Mouse (Mus musculus) central nervous system, embryonic 18 days (tissue): ENCODE results near the gene Hoxa9. TPM values are rescaled to one million over a fixed set of nuclear protein-coding genes. Genes with fewer than 3 reads are reported as not detected.

Source experiments
- polyA plus RNA-seq: library from polyadenylated mRNA; depleted of rRNA; stranded (reverse); fragments of >200 nt; gene quantifications from 2 replicates; pipeline ENCODE4 v1.2.3, GENCODE M21; 2012; rRNA removed

The Hoxa9 gene
- 0.08 TPM in 1 of 2 replicates, not detected in the other for polyA plus RNA-seq

DNA sequence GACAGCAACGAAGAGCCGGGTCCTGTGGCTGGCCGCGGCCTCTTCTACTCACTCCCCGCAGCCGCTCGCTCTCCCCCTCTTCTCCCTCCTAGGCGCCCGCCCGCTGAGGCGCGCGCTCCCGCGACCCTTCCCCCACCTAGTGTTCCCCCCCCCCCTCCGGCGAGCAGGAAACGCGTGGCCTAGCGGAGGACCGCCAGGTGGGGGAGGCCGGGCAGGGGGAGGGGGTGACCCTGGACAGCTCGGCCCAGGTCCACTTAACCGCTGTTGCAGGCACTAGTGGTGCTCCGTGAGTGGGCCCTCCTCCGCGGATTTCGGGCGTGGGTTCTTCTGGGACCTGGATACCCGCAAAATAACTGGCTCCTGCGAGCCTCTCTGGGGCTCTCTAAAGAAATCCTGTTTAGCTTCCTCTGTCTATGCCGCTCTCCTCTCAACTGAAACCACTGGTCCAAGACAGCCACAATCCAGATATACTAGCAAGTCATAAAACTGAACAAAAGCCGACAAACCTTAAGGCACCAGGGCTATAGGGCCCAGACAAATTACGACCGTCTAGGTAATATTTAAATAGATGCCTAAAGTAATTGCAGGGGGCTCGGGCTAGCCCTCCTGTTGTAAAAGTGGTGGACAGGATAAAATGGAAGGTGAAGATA, at the start of gene Hoxa9:
TSS of gene Hoxa9 (minus strand) at position 574 of the 650 bp plus-strand sequence.

DNA sequence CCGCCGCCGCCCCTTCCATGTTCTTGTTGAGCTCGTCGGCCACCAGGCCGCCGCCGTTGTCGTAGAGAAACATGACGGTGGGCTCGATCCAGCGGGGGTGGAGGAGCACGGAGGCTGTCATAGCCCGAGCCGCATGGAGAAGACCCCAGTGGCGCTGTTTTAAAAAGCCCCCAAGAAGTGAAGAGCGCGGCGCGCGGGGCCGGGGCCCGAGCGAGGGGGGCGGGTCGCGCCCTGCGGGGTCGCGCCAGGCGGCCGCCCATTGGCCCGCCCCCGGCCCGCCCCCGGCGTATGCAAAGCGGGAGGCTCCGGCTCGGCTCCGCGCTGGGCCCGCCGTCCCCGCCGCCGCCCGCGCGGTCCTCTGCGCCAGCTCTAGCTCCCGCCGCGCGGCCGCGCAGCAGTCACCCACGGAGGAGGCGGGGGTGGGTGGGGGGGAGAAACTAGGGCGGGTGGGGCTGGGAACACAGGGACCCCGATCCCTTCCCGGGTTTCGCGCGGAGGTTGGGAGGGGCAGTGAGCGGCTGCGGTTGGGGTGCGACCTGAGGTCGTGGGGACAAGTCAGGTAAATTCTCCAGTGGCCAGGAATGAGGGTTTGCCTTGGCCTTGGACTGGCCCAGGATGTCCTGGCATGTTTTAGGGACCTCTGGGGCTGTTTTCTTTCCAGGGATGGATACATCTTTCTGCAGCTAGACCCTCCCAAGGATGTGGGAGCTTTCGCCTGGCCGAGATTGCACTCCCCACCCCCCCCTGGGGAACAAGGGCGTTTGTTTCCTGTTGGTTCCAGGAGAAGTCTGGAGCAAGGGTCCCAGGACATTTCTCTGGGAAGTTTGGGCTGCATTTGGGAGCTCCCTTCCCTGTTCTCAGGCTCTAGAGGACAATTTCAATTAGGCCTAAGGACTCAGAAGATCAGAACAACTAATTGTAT, 30.0 kb upstream of the Hoxa9 start, which contains the start of gene Hoxa13:
TSS of gene Hoxa13 (minus strand) at position 227 of the 922 bp plus-strand sequence.

DNA sequence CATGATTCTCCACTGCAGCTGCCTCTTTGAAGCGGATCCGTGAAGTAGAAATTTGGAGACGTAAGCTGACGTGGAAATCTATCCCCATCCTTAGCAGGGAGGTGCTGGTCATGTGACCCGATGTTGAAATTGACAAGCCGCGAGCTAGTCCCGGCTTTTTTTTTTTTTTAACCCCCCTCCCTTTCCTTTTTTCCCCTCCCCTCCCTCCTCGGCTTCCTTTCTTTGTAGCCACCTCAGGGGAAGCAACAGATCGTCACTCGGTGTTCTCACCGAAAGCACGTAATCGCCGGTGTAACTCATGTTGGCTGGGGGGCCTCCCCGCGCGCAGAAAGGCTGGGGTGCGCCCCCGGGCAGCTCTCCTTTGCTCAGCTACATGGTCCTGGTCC, 14.9 kb upstream of the Hoxa9 start, which contains the start of gene Hoxa11:
TSS of gene Hoxa11 (minus strand) at position 54 of the 386 bp plus-strand sequence.

DNA sequence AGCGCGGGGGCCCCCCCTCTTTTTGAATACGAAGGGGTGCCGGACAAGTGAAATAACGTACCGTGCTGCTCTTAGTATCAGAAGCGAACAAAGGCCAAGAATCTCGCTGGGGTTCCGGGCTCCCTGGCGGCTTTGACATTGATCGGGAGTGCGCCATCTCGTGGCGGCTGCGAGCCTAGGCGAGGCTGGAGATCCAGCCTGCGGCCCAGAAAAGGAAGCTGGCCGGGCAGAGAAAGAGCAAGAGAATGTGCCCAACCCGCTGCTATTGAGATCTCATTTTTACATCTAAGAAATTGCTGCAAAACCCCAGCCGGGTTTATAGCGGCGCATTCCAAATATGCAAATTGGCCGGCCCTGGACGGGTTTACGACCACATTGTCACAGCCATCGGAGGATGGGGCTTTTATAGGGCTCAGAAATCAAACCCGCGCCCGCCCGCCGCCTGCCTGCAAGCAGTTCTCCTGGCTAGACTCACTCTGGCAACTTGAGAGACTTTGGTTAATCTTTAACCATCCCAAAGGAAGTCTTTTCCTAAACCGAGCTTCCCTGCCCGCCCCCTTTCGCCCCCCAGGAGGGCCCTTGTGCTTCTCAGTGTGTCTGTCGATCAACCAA, 9.6 kb upstream of the Hoxa9 start, which contains the start of gene Hoxa10:
TSS of gene Hoxa10 (minus strand) at position 466 of the 612 bp plus-strand sequence.

DNA sequence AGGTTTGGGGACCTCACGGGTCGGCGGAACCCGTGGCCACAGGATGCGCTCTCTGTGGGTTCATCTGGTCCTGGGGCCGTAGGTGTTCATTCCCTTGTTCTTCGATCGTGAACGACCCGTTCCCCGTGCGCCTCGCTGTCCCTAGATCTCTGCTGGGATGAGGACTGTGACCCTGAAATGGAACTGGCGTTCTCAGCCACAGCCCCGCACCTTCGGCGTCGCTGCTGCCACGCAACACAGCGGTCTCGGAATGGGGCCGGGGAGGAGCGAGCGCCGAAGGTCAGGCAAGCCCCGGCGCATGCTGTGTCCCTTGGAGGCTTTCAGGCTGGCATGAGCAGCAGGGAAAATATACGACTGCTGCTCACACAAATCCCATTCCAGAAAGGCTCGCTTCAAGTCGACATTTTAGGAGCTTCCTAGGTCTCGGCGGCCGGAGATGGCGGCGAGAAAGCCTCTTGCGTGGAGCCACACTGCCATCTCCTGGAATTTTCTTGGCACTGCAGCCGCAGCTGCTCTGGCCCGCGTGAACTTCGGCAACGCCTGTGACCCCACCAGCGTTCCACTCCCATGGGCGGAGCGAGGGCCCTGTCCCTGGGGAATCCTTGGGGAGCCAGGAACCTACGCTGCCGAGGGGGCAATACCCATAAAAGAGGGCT, 9.4 kb downstream of the Hoxa9 start, which contains the start of gene Hoxa7:
TSS of gene Hoxa7 (minus strand) at position 518 of the 656 bp plus-strand sequence.

DNA sequence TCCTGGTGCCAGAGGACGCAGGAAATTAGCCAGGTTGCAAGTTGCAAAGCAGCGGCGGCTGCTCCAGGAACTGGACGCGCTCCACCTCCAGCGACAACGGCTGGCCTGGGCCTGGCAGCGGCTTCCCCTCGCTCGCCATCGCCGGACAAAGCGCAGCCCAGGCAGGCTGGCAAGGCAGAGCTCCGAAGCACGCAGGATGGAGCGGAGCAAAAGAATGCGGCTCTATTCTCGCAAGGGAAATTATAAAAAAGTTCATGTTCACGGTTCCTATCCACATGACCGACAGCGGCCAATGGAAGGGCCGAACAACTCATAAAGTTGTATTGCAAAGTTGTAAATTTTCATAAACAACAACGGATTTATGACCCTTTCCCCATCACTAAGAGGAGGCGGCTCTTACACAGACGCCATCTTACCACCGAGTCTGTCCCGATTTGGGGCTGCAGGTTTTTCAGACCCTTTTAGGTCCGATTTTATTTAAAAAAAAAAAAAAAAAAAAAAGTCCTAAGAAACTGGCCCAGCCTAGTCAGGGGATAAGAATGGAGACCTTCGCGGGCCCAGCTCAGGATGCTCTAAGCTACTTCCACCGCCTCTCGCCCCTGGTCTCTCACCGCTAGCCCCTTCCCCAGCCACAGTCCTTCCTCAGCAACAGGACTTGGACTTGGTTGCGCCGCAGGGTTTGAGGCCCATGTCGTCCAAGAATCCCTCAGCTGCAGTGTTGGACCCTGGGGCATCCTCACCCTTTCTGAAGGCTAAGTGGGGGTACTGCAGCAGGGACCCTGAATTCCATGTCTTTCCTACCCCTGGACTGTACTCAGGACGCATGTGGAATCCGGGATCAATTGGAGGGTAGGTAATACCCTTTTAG, 17.5 kb downstream of the Hoxa9 start, which contains the start of the genes Hoxa3 and Gm28308:
TSS of gene Hoxa3 (minus strand) at position 218 of the 868 bp plus-strand sequence.
TSS of gene Gm28308 (minus strand) at position 221 of the 868 bp plus-strand sequence.

DNA sequence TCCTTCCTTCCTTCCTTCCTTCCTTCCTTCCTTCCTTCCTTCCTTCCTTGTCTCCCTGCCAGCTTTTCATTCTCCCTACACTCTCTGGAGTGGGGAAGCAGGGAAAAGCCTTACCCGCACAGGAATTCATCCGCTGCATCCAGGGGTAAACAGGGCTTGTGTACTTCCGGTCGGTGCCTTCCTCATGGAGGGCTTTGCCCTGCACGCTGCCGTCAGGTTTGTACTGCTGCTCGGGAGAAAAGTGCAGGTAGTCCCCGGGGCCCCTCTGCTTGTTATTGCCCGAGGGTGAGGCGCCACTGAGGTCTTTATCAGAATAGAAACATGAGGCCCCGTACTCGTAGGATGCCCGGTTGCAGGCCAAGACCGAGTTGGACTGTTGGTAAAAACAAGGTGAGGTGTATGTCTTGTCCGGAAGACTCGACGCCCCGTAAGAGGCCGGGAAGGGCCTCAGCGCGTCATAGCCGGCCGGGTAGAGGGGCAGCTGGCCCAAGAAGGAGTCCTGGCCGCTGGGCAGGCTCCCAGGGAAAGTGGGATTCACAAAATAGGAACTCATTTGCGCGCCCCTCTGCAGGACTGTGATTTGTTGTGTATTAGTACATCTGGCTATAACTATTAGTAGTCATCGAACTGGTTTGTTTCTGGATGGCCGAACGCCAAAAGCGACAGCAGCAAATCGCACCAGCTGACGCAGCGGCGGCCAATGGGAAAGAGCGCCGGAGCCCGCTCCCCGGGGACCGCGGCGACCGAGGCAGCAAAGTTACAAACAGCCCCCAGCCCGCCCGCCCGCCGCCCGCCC, 22.6 kb downstream of the Hoxa9 start, which contains the start of gene Hoxa6:
TSS of gene Hoxa6 (minus strand) at position 651 of the 796 bp plus-strand sequence.

DNA sequence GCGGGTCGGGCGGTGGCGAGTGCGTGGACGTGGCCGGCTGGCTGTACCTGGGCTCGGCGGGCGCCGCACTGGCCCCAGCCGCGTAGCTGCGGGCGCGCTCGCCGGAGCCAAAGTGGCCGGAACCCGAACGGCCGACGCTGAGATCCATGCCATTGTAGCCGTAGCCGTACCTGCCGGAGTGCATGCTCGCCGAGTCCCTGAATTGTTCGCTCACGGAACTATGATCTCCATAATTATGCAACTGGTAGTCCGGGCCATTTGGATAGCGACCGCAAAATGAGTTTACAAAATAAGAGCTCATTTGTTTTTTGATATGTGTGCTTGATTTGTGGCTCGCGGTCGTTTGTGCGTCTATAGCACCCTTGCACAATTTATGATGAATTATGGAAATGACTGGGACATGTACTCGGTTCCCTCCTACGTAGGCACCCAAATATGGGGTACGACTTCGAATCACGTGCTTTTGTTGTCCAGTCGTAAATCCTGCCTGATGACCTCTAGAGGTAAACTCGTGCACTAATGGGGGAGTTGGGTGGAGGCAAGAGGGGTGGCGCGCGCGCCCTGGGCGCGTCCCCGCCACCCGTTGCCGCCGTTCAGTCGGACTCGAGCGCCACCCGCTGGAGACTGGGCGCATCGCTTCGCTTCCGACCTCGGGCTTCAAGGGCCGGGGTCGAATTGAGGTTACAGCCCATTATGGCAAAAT, 26.7 kb downstream of the Hoxa9 start, which contains the start of gene Hoxa5:
TSS of gene Hoxa5 (minus strand) at position 538 of the 703 bp plus-strand sequence.

DNA sequence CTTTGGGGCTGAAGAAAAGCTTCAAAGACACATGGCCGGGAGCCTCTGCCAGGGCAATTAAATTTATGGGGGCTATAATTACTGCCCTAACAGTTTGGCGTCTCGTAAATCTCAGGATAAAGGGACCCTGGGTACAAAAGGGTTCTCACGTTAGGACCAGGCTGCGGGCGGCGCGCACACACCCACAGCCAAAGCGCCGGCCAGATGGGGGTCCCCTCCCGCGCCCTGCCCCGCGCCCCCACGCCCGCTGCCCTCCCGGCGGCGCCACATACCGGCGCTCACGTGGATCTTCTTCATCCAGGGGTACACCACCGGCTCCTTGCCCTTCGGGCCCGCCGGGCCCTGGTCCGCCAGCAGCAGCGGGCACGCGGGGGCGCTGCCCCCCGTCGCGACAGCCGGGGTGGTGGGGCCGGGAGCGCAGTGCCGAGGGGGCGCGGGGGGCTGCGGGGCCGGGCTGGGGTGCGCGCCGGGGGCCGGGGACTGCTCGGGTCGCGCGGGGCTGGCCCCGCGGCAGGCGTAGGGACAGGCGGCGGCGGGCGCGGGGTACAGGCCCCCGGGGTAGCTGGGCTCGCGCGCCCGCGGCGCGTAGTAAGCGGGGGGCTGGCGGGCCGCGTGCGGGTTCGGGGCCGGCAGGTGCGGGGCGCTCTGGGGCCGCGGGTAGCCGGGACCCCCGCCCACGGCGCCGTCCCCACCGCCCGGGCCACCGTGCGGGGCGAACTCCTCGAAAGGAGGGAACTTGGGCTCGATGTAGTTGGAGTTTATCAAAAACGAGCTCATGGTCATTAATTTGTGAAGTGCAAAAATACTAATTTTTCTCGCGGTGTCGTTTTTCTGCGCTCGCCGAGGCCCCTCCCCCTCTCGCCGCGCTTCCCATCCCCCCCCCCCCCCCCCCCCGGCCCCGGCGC, 39.7 kb downstream of the Hoxa9 start, which contains the start of gene Hoxa4:
TSS of gene Hoxa4 (minus strand) at position 848 of the 905 bp plus-strand sequence.

DNA sequence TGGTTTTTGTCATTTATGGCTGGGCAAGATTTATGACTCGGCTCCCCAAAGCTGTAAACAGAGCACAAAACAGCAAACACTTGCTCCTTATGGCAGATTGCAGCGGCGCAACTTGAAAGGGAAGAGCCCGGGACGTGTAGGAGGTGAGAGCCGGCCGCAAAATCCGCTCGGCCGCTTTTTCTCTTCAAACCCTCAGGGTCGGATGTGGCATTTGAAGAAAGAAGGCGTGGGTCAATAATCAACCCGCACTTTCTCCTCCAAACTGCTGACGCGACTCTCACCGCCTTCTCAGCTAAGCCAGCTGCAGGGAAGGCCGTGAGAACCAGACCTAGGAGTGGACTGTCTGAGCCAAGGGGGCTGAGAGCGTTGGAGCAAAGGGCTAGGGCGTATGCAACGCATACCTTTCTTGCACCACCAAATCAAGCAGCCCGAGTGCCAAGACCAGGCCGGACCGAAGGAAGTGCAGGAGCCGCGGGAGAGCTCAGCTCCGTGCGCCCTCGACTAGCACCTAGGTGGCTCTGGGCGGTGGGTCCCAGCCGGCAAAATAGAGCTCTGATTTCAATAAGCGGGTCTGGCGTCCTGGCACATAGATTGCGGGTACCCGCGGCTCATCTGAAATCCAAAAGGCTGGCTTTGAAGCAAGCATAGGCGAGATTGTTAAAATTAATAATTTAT, 53.7 kb downstream of the Hoxa9 start, which contains the start of gene 5730596B20Rik:
TSS of gene 5730596B20Rik (plus strand) at position 438 of the 675 bp plus-strand sequence.

Other genes starting within 250 kb of the Hoxa9 start
- gene Skap2, start 218.5 kb downstream of the Hoxa9 start, polyA plus RNA-seq, result 7.5 and 8.6 TPM in 2 replicates
- 0.11 and 0.14 TPM in 2 replicates for gene Hoxa1, start 72.8 kb downstream of the Hoxa9 start, polyA plus RNA-seq
- 0.32 and 2.1 TPM in 2 replicates for gene Hoxa2, start 66.3 kb downstream of the Hoxa9 start, polyA plus RNA-seq
- gene 5730596B20Rik, start 53.6 kb downstream of the Hoxa9 start, polyA plus RNA-seq, result 0.04 TPM in 1 of 2 replicates, not detected in the other
- 0.44 TPM in 1 of 2 replicates, not detected in the other for gene Hoxa4, start 39.3 kb downstream of the Hoxa9 start, polyA plus RNA-seq
- 0.05 and 0.43 TPM in 2 replicates for gene Hoxa5, start 26.5 kb downstream of the Hoxa9 start, polyA plus RNA-seq
- gene Hoxa6, start 22.4 kb downstream of the Hoxa9 start, polyA plus RNA-seq, result not detected in 2 replicates
- gene Hoxa3, start 17.8 kb downstream of the Hoxa9 start, polyA plus RNA-seq, result 0.10 and 0.80 TPM in 2 replicates
- not detected in 2 replicates for gene Gm28308, start 17.8 kb downstream of the Hoxa9 start, polyA plus RNA-seq
- gene Hoxa7, start 9.2 kb downstream of the Hoxa9 start, polyA plus RNA-seq, result not detected in 2 replicates
- gene Hoxa10, start 9.8 kb upstream of the Hoxa9 start, polyA plus RNA-seq, result not detected in 2 replicates
- gene Hoxa11, start 14.7 kb upstream of the Hoxa9 start, polyA plus RNA-seq, result not detected in 2 replicates
- not detected in 2 replicates for gene Hoxa13, start 29.8 kb upstream of the Hoxa9 start, polyA plus RNA-seq
- gene Evx1, start 82.4 kb upstream of the Hoxa9 start, polyA plus RNA-seq, result 0.51 and 0.69 TPM in 2 replicates